8 mouse cellular contexts compared by ENCODE assay signal in the genomic region with DNA sequence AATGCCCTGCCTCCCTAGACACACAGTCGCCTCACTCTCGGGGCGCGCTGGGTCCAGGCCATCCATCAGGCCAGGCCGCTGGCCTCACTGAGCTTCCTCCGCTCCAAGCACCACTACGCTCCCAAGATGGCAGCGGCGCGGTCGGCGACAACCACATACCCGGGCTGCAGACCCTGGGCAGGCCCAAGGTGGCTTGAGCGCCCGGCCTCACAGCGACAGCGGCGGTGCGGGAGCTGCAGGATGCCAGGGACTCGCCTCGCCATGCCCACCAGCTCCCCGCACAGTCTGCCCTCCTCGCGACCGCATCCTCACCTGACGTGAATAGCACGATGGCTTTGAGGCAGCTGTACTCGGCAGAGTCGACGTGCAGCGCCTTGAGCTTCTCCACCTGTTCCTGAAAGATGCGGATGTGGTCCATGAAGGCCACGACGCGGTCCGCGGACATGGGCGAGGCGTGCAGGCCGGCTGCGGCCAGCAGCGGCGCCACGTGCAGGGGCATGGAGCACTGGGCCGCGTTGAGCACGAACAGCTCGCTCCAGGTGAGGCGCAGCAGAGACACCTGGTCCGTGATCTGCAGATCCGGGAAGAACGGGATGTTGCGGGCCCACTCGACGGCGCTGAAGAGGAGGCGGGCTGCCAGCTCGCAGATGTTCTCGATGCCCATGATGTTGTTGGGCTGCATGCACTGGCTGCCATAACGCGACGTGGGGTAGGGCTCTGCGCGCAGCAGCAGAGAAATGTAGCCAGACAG. TPM values are rescaled to one million over a fixed set of nuclear protein-coding genes. Genes with fewer than 3 reads are reported as not detected.
A peak's percentile ranks its signal among the peaks of the same experiment; 100 is the strongest.
DNase-seq lines count a peak whose midpoint lies in the region; ATAC-seq and TF ChIP-seq lines count a peak whose summit lies in the region.

No protein-coding gene starts in this region.

- H3K9me3 ChIP-seq in forebrain, postnatal 0 days (ENCODE audit: low read length): no peaks in the 10 kb centered on the region
- no peaks in the 10 kb centered on the region for H3K9me3 ChIP-seq in midbrain, embryonic 10.5 days (replicated peaks)

- H3K27me3 ChIP-seq in forebrain, postnatal 0 days (ENCODE audit: insufficient read depth, low read length): no peaks in the 10 kb centered on the region
- H3K27me3 ChIP-seq in midbrain, embryonic 10.5 days (ENCODE audit: low read depth, poor library complexity, severe bottlenecking): peaks cover 62% of the 10 kb centered on the region

- H3K4me3 ChIP-seq in gastrocnemius, adult 2 months: peak overlapping the region; percentile 35
- H3K4me3 ChIP-seq in forebrain, postnatal 0 days (ENCODE audit: low read depth, low read length): peak overlapping the region; percentile 79
- peak overlapping the region; percentile 96 for H3K4me3 ChIP-seq in midbrain, embryonic 10.5 days

- H3K36me3 ChIP-seq in forebrain, postnatal 0 days (ENCODE audit: insufficient read depth): peaks cover 10% of the 10 kb centered on the region
- peaks cover 65% of the 10 kb centered on the region for H3K36me3 ChIP-seq in midbrain, embryonic 10.5 days

- no peak for DNase-seq in gastrocnemius, adult 2 months
- DNase-seq in gastrocnemius, postnatal 14 days: no peak
- DNase-seq in right cerebral cortex, adult 2 months (ENCODE audit: low spot score in 2 of 2): peak; percentile 49 to 64
- DNase-seq in right cerebral cortex, adult 18-20 months: no peak
- peak; percentile 67 for DNase-seq in forebrain, postnatal 0 days
- peak; percentile 70 for DNase-seq in midbrain, embryonic 10.5 days (ENCODE audit: low spot score)
- DNase-seq in gastrocnemius, postnatal 36 days: no peak

- intact Hi-C loops in gastrocnemius, adult 2 months (cut with DNase I): no loop called here
- intact Hi-C loops in gastrocnemius, postnatal 14 days (cut with DNase I; ENCODE audit: low total_unique reads): no loop called here
- intact Hi-C loops in gastrocnemius, postnatal 36 days (cut with DNase I): no loop called here

- no peak for TF ChIP-seq CTCF in gastrocnemius, adult 2 months (IDR thresholded peaks at IDR 0.05)
- TF ChIP-seq CTCF in forebrain, postnatal 0 days (IDR thresholded peaks at IDR 0.05; ENCODE audit: low read depth): no peak

- peak overlapping the region; percentile 76 for H3K9ac ChIP-seq in forebrain, postnatal 0 days

- H3K4me2 ChIP-seq in forebrain, postnatal 0 days (ENCODE audit: low read depth): peak overlapping the region; percentile 69

- H3K4me1 ChIP-seq in forebrain, postnatal 0 days (ENCODE audit: insufficient read depth): 0 out of 2 replicates have a peak, but pooled peaks cover 4% of the 10 kb centered on the region
- H3K4me1 ChIP-seq in midbrain, embryonic 10.5 days: peaks cover 52% of the 10 kb centered on the region

- no peak overlapping the region for H3K27ac ChIP-seq in gastrocnemius, adult 2 months
- H3K27ac ChIP-seq in forebrain, postnatal 0 days (ENCODE audit: low read depth, low read length): peak overlapping the region; percentile 99
- peak overlapping the region; percentile 99 for H3K27ac ChIP-seq in midbrain, embryonic 10.5 days (replicated peaks)

- WGBS in forebrain, postnatal 0 days: 3% methylated on average over 64 of the region's 64 CpGs
- WGBS in midbrain, embryonic 10.5 days: 2% methylated on average over 64 of the region's 64 CpGs

- ATAC-seq in forebrain, postnatal 0 days: peak; percentile 10; the same call in 1 of the 2 replicates
- no peak for ATAC-seq in inflammation-experienced regulatory T-cells, adult 6 months

RNA-seq across cellular contexts. Expression of a gene that starts 4.5 kb away (rescaled TPM):
- under 1 TPM; 0.41 to 0.56 TPM for total RNA-seq in gastrocnemius, adult 2 months (2021)
- total RNA-seq in gastrocnemius, postnatal 14 days (2021): 1 to 10 TPM; 1.7 to 2.4 TPM
- total RNA-seq in forebrain, postnatal 0 days (2014; rRNA removed): 161 and 250 TPM in 2 replicates
- 72.9 and 89.1 TPM in 2 replicates for polyA plus RNA-seq in forebrain, postnatal 0 days (2015; fragmentation: Nextera tagmentation; extraction: Ambion mirVana)
- polyA plus RNA-seq in midbrain, embryonic 10.5 days (2016; fragmentation: Nextera tagmentation; extraction: Ambion mirVana): 53.1 and 57.4 TPM in 2 replicates
- under 1 TPM; 0.31 to 0.69 TPM for total RNA-seq in gastrocnemius, postnatal 36 days (2021)
- polyA plus RNA-seq in inflammation-experienced regulatory T-cells, adult 6 months (2017; shearing (Covaris generic)): not detected

Comparison
In these comparisons a context has a peak if more than half of its experiments do, and no peak if none do; other contexts are left out.
1. DNase-seq: peak in right cerebral cortex, adult 2 months (2 of 2), forebrain, postnatal 0 days (single experiment) and midbrain, embryonic 10.5 days (single experiment); none in gastrocnemius, adult 2 months (single experiment), gastrocnemius, postnatal 14 days (single experiment), right cerebral cortex, adult 18-20 months (single experiment) and gastrocnemius, postnatal 36 days (0 of 2).
2. H3K4me3 ChIP-seq: peak in every context shown above with its lines; median percentile 96 in midbrain, embryonic 10.5 days; 79 in forebrain, postnatal 0 days; 35 in gastrocnemius, adult 2 months.
3. RNA of a gene that starts 4.5 kb away (total RNA-seq): 161 to 250 TPM in forebrain, postnatal 0 days; 1.7 to 2.4 TPM in gastrocnemius, postnatal 14 days, 0.31 to 0.69 TPM in gastrocnemius, postnatal 36 days and 0.41 to 0.56 TPM in gastrocnemius, adult 2 months; every median in the first group is over 10 times any median in the second.